Mouse (Mus musculus) adrenal gland, postnatal 36 days (tissue): ENCODE data around the gene Tle6. TPM values are rescaled to one million over a fixed set of nuclear protein-coding genes. Genes with fewer than 3 reads are reported as not detected.

Experiments
- DNase-seq, 2 experiments: peaks; one replicate each; pipeline ENCODE4 v3.0.0; 2021; ENCODE audit warnings: mixed read lengths in 1 of 2
- total RNA-seq, 2 experiments: library from RNA; stranded (reverse); gene quantifications; 2 replicates each; pipeline ENCODE4 v1.2.3; 2021

Tle6 gene
- total RNA-seq, 2 experiments from 2014 or later, result 19.2 to 38.3 TPM

DNA sequence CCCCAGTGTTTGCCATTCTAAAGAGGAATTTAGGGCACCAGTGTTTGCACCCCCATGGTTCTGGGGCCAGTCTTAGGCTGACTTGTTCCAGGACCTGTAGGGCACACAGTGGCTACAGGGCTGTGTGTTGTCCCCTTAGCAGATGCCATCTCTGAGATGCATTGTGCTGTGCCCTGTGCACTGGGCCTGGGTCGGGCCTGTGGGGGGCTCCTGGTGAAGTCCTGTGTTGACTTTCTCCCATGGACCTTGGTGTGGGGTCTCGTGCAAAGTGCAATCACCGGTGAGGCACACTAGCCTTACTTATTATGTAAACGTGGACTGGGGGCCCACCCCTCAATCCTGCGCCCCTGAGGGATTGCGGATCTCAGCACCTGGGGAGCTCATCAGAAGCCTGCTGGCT, 38.5 kb downstream of the Tle6 start:
- DNase-seq, result no peak

DNA sequence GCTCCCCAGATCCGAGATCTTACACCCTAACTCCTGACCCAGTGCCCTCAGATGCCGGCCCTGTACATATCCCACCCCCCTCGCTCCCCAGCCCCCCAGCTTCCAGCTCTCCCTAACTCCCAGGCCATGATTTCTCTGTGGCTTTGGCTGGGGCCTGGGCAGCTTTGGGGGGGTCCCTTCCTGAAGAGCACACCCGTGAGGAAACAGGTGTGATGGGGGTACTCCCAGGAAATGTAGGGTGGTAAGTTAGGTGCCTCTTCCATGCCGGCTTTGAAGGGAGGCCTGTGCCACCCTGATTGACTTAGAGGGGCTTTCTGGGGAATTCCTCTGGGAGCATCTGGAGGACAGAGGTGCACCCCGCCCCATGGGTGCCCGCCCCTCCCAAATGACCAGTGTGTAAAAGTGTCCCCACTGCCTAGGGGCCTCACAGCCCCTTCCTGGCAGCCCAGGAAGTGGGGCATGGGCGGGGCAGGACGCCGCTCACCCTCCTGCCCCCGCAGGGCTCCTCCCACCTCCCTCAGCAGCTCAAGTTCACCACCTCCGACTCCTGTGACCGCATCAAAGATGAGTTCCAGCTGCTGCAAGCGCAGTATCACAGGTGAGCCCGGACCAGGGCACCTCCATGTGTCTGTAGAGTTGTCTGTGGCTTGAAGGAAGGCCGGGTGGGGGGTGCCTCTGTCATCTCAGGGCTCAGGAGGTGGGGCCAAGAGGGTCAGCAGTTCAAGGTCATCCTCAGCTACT, 40.0 kb downstream of the Tle6 start:
- DNase-seq, result peak; percentile 73 to 82

DNA sequence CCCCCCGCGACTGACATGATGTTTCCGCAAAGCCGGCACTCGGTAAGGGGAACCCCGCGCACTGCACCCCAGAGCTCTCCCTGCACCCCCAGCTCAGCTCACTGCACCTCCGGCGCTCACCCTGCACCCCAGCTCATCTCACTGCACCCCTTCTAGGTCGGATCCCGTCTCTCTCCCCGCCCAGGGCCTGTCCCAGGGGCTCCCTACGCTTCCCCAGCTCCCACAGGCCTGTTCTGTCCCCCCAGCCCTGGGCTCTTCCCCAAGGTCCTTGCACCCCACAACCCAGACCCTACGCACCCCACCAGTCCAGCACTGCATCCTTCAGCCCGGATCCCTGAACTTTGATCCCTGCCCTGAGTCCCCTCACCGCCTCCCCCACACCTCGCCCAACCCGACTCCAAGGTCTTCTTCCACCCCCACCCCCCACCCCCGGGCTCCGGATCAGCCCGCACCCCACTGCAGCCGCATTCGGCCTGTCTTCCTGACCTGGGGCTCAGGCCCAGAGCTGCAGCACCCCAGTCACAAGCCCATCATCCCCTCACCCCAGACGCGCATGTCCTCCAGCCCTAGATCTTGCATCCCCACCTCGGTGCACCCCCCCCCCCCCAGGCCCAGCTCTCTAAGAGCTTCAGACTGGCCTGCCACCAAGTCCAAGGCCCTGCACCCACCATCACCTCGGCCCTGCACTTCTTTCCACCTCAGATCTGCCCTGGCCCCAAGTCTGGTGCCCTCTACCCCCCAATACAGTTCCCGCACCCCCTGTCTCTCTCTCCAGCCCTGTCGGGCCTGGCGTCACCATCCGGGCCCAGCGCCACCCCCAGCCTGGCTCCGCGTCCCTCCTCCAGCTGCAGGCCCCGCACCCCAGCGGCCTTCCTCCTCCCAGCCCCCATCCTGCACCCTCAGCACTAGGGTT, 41.0 kb downstream of the Tle6 start:
- DNase-seq, result peak; percentile 86 to 91

DNA sequence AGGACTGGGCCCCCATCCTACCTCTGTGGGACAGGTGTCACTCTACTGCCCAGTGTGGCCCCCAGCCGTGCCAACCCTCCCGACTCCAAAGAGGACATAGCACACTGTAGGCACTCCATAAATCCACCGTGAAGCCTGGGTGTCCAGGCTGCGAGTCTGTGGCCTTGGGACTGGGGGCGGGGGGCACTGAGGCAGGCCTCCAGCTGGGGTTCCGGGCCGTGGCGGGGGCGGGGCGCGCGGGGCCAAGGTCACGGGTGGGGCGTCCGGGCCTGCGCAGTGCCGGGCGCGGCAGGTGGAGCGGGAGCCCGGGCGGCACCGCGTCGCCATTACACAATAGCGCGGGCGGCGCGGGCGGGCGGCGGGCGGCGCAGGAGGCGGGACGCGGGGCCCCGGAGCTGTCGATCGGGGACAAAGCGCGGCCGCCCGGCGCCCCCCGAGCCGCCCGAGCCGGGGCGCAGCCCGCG, 41.7 kb downstream of the Tle6 start, which contains the start of gene Aes:
Aes (plus strand) TSS at position 326 of the 464 bp plus-strand sequence.
- peak; percentile 96 to 98 for DNase-seq

DNA sequence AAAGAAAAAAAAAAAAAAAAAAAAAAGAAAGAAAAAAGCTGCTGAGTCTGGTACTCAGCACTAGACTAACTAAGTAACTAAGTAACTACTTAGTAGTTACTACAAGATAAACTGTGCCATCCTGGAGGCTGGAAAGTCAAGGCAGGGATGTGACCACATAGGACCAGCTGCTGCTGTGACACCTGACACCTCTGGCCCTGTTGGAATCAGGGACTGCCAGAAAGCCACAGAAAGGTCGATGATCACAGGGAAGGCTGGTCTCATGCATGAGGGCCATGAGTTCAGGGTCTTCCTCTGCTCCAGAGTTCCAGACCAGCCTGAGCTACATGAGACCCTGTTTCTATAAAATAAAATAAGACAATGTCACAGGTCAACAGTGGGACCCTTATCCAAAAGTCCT, 43.4 kb downstream of the Tle6 start:
- DNase-seq, result no peak

DNA sequence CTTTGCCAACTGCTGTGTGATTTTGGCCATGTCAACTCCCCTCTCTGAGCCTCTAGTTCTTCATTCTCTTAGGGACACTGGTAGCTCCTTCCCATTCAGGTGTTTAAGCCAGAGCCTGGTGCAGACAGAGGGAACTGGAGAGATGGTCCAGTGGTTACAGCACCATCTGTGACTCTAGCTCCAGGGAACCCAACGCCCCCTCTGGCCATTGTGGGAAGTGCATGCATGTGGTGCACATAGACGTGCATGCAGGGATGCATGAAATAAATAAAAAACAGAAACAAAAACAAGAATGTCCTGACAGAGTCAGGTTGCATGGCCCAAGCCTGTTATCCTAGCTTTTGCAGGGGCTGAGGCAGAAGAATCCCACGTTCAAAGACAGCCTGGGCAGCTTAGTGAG, 44.6 kb downstream of the Tle6 start:
- DNase-seq, result no peak

DNA sequence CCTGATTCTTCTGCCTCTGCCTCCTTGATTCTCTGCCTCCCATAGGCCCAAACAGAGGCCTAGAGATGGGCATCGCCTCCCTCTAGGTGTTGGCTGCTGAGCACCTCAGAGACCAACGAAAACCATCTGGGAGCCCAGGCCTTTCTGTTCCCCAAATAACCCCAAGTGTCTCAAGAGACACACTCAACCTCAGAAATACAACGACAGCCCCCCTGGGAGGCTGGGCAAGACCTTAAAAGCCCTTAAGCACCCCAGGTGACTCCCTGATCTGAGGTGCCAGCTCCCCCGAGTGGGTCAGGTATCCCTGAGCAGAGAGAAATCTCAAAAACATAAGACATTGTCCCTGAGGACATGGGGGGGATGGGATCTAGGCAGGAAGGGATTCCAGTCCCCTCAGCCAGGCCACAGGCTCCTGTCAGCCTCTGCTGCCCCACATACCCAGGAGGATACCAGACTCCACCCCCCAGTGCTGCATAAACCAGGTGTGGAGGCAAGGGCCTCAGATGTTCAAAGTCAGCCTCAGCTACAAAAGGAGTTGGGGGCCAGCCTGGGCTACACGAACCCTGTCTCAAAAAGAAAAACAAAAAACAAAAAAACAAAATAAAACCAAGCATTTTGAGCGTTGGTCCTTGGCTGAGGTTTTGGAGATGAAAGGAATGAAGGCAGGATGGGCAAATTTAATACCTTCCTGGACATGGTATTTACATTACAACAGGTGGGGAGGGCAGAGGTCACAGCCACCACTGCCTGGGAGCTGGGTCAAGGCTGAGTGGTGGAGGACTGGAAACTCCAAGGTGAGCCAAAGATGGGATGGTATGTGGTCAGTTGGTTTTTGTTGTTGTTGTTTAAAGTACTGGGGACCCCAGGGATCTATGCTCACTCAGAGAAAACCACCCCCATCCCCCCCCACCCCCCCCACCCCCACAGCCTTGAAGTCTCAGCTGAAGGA, 46.8 kb downstream of the Tle6 start:
- DNase-seq, result no peak

DNA sequence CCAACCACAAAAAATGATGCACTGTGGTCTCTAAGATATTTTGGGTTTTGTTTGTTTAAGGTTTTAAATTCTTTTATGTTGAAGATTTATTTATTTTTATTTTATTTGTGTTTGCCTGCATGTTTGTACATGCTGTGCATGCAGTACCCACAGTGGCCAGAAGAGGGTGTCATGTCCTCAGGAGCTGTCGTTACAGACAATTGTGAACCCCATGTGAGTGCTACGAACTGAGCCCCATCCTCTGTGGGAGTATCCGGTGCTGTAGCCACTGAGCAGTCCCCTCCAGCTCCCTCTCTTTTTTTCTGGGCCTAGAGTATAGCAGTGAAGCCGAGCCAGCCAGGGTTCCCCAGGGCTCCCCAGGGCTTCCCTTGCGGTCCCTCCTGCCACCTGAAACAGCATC, 47.6 kb downstream of the Tle6 start:
- DNase-seq, result no peak

DNA sequence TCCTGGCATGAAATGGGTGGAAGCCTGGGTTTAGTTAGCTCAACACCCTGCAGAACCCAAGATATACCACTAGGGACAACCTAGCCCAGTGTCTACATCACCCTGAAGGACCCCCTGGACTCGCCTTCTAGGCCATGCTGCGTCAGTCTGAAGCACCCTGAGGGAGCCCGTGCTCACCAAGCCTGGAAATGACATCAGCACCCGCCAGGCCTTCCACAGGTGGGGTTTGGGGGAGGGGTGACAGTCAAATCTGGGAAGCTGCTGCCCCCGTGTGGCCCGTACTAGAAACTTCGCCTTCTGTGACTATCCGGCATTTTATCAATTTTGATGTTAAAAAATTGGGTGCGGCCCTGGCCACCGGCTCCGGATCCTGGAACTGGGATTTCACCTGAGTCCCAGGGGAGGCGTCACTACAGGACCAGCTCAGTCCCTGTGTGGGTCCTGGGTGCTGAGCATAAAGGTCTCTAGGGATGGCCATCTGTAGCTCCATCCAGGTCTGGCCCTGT, 49.2 kb downstream of the Tle6 start:
- DNase-seq, result peak; percentile 86 to 93

DNA sequence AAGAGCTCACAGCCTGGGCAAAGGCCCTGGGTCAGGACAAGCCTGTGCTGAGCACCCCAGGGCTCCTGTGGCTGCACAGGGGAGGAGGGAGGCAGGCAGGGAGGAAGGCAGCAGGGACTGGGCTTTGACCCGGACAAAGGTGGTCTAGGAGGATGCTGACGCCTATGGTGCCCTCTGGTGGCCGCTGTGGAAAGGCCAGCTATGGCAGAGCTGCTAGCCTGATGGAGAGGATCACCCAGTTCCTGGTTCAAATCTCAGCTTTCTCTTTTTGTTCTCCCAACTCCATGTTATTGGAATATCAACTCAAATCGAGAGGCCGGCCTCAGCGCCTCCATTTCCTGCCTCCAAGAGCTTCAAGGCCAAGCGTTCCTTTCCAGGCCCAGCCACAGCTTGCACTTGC, 50.6 kb downstream of the Tle6 start:
- DNase-seq, result peak; percentile 71 to 80

DNA sequence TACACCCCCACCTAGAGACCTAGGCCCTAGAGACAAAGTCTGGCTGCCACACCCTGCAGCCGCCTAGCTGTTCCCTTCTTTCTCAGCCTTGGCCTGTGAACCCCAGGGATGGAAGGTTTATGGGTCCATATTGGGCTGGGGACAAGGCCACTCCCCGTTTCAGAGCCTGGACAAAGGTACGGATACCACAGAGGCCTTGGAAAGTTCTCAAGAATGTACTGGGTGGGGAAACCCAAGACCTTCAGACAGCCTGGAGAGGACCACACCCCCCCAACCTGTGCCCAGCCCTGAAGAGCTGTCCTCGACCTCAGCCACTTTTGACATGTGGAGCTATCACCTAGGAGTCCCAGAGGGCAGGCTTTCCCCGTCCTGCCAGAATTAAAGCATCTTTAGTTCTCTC, 51.9 kb downstream of the Tle6 start:
- DNase-seq, result no peak

DNA sequence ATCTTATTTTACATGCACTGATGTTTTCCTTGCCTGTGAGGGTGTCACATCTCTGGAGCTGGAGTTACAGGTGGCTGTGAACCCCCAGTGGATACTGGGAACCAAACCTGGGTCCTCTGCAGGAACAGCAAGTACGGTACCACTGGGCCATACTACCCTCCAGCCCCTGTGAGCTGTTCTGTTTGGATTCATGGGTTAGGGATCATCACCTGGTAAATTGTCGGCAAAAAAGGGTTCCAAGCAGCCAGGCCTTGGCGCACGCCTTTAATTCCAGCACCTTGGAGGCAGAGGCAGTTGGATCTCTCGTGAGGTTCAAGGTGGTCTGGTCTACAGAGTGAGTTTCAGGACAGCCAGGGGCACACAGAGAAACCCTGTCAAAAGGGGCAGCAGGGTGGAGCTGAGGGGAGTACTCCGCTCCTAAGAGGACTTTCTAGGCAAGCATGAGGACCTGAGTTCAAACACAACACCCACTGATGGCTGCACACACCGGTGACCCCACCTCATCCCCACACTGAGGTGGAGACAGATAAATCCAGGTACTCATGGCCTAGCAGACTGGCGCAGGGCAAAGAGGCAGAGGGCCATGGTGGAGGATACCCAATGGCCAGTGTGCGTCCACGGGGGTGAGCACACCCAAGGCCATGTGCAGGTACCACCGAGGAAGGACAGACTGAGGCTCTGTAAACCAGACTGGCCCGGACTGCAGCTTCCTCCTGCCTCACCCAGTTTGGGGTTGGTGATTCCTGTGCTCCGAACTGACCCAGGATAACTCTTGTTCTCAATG, 53.9 kb downstream of the Tle6 start:
- no peak for DNase-seq

DNA sequence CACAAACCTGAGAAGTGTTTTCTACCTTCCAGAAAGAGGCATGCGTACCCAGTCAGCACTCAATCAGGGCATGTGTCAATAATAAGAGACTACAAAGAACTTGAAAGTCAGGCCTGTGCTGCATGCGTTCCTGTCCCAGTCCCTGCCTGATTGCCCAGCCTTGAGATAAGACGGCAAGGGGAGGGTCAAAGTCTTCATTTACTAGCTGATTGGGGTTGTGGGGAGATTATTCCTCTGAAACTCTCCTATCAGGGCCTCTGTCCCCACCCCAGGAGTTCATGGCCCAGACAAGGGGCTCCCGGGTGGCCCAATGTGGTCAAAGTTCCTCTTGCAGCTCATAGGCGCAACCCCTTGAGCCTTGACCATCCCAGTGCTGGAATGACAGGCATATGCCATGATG, 54.5 kb downstream of the Tle6 start:
- no peak for DNase-seq

DNA sequence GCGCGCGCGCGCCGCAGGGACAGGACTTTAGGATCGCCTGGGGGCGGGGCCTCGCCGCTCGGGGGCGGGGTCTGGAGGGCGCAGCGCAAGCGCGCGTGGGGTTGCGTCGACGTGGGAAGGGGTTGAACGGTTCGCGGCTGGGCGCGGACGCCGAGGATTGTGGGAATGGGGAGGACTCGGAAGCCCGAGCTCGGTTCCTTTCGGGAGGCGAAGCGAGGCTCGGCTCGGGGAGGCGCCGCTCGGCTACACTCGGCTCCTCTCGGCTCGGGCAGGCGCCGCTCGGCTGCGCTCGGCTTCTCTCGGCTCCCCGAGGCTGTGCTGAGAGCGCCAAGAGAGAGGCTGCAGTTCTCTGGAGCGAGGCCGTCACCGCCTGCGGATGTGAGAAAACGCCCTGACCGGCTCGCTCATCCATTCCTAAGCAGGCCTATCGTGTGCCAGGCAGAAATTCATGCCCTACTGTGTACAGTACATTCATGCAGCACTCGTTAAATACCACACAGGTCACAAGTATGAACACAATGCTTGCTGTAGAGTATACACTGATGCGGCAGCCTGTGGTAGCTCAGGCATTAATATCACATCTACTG, 55.6 kb downstream of the Tle6 start, which contains the start of gene Gna11:
Gna11 (minus strand) TSS at position 30 of the 587 bp plus-strand sequence.
- DNase-seq, result peak; percentile 100

DNA sequence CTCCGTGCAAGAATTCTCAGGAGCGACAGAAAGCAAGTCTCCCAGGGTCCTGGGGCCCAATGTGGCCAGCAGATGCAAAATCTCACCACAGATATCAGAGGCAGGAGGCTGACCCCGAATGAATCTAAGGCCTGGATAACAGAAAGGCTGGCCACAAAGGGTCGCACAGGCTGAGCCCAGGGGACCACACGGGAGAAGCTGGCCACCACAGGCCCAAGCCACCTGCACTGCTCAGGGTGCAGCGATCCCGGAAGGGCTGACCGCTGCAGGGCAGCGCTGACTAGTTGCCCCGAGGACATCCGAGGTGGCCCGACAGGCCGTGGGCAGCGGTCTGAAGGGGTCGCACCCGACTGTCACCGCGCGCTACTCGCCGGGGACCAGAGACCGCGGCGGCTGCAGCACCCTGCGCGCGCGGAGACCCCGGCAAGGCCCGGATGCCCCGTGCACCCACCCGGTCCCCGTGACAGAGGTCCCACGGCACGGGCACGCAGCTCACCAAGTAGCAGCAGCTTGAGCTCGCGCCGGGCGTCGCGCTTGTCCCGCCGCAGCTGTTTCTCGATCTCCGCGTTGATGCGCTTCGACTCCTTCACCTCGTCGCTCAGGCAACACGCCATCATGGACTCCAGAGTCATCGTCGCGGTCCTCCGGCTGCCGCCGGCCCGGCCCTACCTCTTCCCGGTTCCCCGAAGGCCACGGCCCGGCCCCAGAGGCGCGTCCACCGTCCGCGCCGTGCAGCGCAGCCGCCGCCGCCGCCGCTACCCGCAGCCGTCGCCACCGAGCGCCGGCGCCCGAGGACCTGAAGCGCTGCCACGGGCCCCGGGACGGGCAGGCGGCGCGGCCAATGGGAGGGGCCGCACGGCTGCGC, 56.3 kb downstream of the Tle6 start:
- DNase-seq, result no peak

DNA sequence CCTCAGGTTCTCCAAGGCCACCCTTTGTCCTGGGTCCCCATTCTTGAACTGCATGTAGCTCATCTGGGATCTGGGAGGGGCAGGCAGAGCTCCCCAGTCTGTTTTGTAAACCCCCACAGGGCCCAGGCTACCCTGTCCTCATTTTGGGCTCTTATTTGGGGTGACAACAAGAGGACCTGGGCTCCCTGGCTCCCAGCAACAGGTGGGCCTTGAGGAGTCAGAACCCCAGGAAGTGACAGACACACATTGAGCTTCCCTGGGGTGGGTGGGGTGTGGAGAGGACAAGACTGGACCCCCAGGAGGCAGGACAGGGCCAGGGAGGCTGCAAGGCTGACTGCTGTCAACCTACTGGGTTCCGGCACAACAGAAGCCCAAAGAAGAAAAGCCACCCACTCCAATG, 57.2 kb downstream of the Tle6 start:
- DNase-seq, result no peak

DNA sequence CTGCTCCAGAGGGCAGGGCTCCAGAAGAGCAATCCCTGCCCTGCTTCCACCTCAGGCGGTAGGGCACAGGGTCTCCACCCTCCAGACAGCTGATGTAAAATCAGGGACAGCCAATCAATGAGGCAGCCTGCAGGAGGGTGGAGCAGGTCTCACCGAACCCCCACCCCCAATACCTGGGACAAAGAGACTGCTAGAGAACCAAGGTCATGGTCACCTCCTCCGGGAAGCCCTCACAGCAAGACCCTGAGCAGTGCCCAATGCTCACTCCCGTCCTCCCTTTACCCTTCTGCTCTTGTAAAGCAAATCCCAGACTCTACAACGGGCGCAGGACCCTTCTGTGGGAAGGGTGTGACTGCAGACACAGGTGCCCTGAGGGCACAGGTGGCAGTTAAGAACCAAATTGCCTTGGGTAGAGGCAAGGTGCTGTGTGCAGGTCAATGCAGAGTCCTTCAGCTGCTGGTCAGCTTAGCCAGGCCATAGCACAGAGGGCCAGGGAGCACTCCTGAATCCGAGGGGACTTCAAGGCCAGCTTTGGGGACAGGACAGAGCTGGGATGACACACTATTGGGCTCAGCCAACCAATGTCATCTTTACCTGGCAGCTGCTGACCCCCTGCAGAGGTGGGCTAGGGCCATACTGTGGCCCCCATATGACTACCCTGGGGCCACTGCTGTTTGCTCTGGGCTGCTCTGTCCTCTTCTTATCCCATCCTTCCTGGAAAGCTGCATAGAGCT, 58.0 kb downstream of the Tle6 start:
- no peak for DNase-seq

DNA sequence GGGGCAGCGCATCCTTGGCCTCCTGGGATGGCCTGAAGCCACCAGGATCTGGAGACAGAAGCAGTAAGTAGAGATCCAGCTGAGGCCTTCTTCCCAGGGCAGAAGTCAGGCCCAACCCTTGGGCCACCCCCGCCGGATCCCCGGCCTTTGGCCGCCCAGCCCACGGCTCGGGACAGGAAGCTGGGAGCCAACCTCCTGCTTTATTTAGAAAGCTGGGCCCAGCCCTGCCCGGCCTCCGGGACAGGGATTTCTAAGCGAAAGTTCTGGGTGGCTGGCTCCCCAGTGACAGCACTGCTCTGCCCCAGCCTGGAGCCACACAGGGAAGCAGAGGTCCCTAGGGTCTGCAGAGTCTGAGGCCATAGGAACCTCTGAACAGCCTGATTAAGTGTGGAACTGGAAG, 59.1 kb downstream of the Tle6 start:
- DNase-seq, result peak; percentile 63 to 73

DNA sequence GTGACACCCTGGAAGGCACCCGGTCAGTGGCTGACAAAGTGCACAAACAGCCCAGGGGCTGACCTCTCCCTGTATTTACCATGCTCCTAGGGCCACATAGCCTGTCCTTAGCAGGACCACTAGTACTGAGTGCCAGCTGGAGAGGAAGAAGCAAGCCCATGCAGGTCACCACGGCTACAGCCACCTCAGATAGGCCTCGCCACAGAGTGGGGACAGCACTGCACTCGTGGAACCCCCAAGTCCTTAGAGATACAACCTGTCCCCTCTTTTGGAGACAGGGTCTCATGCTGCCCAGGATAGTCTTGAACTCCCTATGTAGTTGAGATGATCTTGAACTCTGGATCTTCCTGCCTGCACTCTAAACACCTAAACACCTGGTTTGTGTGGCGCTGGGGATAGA, 59.5 kb downstream of the Tle6 start:
- DNase-seq, result no peak
